Mouse (Mus musculus): ENCODE results near the gene Tecpr1. TPM values are rescaled to one million over a fixed set of nuclear protein-coding genes. Genes with fewer than 3 reads are reported as not detected.
A peak's percentile ranks its signal among the peaks of the same experiment; 100 is the strongest.

Tecpr1 gene
- total RNA-seq, 4 experiments from 2014 or later, result 15.1 to 16.4 (median 15.7) TPM

DNA sequence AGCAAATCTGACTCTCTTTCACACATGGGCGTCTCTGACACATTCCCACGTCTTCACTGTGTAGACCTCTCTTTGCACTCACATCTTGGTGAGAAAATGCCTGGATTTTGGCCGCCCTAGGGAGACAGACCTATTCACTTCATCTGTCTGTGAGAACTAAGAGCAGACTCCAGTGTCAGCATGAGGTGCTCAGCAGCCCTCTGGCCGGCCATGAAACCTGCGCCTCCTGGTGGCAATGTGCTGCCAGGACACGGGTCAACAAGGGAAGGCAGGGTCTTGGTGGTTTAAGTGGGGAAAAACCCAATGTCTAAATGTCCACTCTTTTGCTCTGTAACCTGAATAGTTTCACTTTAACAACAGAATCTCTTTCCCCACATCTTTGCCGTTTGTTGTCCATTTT is 9.0 kb downstream of the Tecpr1 start:
- no peak for DNase-seq (ENCODE audit: low spot score in 2 of 2)

GRCm38 (mm10) chr5:144207478-144207877 is 15.9 kb downstream of the Tecpr1 start:
- no peak for DNase-seq (ENCODE audit: low spot score in 2 of 2)

DNA sequence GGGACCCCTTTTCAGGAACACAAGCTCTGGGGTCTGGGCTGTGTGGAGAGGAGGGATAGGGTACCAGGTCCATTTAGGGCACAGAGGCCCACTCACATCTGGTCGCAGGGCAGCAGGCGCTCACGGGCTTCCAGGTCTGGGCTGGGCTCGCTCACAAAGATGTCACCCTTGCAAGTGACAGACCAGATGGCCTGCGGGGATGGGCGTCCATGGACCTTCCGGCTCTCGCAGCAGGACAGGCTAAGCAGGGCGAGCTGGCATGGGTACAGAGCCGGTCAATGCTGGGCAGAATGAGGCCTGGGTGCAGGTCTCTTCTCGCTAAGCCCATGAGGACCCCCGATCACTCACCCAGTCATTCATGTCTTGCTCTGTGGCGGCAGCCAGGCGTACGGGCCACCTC is 17.3 kb downstream of the Tecpr1 start:
- no peak for DNase-seq (ENCODE audit: low spot score in 2 of 2)

DNA sequence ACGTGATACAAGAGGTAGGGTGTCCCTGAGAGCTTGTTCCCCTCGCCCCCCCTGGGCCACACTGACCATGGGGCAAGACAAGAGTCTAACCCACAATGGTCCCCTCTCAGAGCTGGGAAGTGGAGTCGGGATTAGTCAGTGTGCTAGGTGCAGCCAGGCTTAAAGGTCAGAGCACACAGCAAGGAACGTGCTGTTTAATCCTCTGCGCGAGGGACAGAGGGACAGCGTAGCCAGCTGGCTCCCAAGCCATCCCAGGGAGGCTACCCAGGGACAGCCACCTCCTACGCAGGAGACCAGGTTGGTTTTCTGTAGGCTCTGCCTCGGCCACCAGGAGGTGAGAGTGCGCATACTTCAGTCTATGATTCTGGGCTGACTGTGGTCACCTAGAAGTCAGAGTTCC is 18.5 kb downstream of the Tecpr1 start:
- DNase-seq (ENCODE audit: low spot score in 2 of 2), result no peak

DNA sequence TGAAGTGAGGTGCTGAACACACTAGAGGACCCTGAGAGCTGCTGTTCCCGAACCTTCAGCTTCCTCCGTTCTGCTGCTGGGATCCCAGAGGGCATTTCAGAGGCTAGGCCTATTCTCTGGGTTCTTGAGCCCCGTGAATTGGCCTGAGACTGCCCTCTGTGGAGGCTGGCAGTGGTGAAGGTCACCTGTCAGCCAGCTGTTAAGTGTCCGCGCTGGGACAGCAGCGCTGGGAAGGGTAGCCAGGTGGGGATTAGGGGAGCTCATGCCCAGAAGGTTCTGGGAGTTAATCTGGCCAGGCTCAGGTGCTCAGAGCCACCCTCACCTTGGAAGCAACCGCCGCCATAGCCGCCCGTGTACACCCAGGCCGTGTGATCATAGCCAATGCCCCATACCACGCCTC is 19.1 kb downstream of the Tecpr1 start:
- DNase-seq (ENCODE audit: low spot score in 2 of 2), result no peak

GRCm38 (mm10) chr5:144203398-144203959 is 19.9 kb downstream of the Tecpr1 start:
- DNase-seq (ENCODE audit: low spot score in 2 of 2), result peak; percentile 41 to 73

- no peak for DNase-seq (ENCODE audit: low spot score in 2 of 2)
Measured at GRCm38 (mm10) chr5:144202430-144202829, 21.0 kb downstream of the Tecpr1 start.

- no peak for DNase-seq (ENCODE audit: low spot score in 2 of 2)
Measured at GRCm38 (mm10) chr5:144200616-144201015, 22.8 kb downstream of the Tecpr1 start.

DNA sequence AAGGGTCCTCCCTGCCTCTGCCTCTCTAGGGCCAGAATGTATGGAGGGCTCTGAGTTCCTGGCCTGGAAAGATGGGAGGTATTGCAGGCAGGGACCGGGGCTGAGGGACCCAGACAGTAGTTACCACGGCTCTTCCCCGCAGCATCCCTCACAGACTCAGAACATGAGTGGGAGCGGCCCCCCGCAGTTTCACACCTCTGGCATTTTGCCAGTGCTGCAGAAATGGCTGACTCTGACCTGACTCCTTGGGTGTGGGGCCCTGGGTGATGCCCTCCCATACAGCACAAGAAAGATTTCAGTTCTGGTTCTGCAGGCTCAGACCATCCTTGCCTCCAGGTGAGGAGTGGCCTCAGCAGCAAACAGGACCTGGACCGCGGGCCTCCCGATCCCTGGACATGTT is 27.8 kb downstream of the Tecpr1 start:
- DNase-seq (ENCODE audit: low spot score in 2 of 2), result no peak

DNA sequence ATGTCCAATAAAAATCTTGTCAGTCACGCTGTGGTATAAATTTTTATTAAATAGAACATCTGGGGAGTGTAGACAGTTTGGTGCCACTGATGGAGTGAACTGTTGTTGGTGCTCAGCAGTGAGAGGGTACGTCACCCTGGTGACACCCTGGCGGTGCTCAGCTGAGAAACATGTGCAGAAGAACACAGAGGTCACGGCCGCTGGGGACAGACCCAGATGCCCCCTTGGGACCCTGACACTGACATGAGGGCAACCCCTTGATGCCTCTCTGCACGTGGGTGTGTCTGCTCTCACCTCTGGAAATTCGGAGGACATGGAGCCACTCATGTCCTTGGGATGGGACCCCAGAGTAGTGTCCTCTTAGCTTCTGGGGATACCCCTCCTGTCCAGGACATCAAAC is 29.0 kb downstream of the Tecpr1 start:
- DNase-seq (ENCODE audit: low spot score in 2 of 2), result no peak

- no peak for DNase-seq (ENCODE audit: low spot score in 2 of 2)
Measured at GRCm38 (mm10) chr5:144192673-144193072, 30.7 kb downstream of the Tecpr1 start.

DNA sequence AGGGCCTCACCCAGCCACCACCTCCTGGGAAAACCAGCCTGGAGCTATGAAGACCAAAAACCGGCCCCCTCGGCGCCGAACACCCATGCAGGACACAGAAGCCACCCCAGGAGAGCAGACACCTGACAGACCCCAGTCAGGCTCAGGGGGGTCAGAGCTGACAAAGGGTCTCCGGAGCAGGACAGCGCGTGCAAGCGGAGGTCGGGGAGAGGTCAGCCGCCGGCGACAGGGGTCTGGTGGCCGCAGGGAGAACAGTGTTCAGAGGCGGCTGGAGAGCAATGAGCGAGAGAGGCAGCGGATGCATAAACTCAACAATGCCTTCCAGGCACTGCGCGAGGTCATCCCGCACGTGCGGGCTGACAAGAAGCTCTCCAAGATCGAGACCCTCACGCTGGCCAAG is 32.4 kb downstream of the Tecpr1 start:
- no peak for DNase-seq (ENCODE audit: low spot score in 2 of 2)

DNA sequence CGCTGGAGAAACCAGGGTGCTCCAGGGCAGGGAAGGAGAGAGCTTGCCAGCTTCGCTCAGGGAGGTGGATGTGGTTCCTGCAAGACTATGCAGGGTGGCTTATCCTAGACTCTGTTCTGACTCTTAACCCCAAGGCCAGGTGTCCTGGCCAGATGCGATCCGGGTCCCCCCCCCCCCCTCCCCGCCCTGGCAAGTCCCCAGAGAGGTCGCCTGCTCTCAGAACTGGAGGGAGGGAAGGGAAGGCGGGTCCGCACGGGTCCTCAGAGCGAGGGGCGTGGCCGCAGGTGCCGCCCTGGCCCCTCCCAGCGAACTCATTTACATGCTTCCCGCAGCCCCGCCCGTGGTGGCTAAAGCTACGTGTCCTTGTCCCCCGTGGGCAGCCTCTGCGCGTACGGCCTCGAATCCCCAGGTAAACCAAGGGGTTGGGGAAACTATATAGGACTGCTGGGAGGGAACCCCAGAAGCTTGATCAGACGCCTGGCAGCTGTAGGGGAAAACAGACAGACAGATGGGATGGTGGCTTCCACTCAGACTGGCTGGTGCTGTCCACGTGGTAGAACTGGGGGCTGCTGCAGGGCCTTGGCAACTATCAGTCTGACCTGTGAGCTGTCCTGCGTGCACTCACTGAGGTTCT is 33.3 kb downstream of the Tecpr1 start, which contains the start of gene Bhlha15:
Bhlha15 (plus strand) TSS at position 337 of the 634 bp plus-strand sequence.
- DNase-seq (ENCODE audit: low spot score in 2 of 2), result no peak

- no peak for DNase-seq (ENCODE audit: low spot score in 2 of 2)
Measured at GRCm38 (mm10) chr5:144189327-144189726, 34.1 kb downstream of the Tecpr1 start.

GRCm38 (mm10) chr5:144188422-144188821 is 35.0 kb downstream of the Tecpr1 start:
- DNase-seq (ENCODE audit: low spot score in 2 of 2), result no peak

DNA sequence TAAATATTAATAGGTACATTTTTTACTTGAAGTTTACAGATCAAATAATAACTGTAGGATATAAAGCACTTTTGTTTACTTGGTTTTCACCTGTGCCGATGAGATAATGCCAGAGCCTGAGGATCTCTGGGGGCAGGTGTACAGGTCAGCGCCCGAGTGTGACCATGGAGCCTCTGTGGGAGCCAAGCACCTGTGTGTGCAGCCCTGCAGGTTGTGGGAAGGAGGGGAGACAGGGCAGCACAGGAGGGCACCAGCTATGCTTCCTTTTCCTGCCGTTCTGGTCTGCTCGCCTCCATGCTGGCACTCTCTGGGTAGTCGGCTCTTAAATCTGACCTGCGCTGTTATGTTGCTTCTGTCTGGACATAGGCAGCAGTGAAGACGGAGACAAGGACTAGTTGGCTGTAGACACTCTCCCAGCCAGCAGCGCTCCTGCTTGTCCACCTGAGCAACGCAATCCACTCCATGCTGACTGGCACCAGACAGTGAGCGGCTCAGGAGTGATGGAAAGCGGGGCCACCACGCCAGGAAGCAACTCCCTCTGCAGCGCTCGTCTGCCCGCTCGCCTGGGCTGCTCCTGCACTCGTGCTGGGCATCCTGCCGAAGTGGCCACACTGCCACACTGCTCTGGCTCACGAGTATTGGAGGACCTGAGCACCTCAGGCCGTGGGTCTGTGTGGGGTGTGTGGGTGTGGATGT is 38.9 kb downstream of the Tecpr1 start:
- DNase-seq (ENCODE audit: low spot score in 2 of 2), result no peak

DNA sequence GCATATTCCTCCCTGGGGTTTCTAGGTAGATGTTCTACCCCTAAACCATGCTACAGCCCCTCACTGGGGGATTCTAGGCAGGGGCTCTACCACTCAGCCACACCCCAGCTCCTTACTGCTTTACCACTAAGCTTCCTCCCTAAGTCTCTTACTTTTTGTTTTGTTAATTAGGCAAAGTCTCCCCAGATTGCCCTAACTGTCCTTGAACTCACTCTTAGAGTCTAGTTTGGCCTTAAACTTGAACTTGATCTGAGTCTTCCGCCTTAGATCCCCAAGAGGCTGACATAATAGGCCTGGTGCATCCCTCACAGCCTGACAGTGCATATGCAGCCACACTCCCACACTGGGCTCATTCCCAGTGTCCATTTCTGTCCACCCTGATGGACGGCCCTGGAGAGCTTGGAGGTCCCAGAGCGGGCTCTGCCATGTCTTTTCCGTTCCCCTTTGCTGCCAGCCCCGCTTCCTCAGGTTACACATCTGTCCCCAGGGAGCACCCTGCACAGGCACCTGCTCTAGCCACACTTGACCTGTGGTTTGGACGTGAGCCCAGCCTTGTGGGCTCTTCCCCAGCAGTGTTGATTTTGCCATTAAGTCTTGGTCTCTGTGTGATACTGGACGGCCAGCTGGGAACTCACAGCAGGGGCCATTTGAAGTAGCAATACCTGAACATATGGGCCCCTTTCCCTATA is 39.6 kb downstream of the Tecpr1 start:
- peak; percentile 72 to 85 for DNase-seq (ENCODE audit: low spot score in 2 of 2)

DNA sequence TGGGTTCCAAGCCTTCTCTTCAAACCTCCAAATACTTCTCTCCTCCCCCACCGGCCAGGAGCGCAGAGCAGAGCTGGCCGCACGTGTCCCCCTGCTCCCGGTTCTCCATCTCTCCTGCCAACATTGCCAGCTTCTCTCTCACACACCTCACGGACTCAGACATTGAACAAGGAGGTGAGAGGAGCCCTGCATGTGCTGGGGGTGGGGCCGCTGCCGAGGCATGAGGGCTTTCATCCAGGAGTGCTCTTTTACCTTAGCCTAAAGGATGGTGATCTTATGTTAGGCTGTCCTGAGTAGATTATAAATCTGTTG is 40.2 kb downstream of the Tecpr1 start:
- DNase-seq (ENCODE audit: low spot score in 2 of 2), result no peak

DNA sequence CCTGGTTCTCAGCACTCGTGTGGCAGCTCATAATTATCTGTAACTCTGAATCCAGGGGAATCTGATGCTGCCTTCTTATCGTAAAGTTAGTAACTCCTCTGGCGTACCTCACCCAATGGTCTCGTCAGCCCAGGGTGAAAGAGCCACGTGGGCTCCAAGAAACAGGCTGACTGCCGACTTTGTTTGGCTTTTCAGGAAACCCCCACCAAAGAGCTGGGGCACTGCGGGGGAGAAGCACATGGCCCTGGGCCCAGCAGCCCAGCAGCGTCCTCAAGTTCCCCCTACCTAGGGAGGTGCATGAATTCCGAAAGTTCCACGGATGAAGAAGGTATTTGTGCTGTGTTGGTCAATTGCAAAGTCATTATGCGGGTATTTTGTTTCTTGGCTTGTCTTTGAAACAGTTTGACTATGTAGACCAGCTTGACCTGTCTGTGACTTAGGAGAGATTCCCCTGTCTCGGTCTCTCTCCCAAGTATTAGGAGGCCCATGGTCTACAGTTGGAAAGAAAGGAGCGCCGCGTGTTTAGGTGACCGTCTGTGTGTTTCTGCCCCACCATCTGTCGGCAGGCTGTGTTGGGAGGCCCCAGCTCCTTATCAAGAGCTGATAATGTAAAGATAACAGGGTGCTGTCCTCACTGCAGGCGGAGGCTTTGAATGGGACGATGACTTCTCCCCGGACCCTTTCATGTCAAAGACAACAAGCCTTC is 40.7 kb downstream of the Tecpr1 start:
- no peak for DNase-seq (ENCODE audit: low spot score in 2 of 2)

GRCm38 (mm10) chr5:144181249-144181648 is 42.2 kb downstream of the Tecpr1 start:
- DNase-seq (ENCODE audit: low spot score in 2 of 2), result no peak

- no peak for DNase-seq (ENCODE audit: low spot score in 2 of 2)
Measured at GRCm38 (mm10) chr5:144178216-144178615, 45.2 kb downstream of the Tecpr1 start.

- no peak for DNase-seq (ENCODE audit: low spot score in 2 of 2)
Measured at GRCm38 (mm10) chr5:144173648-144174047, 49.8 kb downstream of the Tecpr1 start.

Measured in gastrocnemius, adult 8-10 months (tissue).